Mouse (Mus musculus) bone marrow macrophage, adult 2 months (primary cell): Measurements from ENCODE around the gene Edf1.

Experiments used
- CTCF ChIP-seq: IDR thresholded peaks from 2 replicates; pipeline ENCODE4 v1.5.1; 2012; ENCODE audit warnings: low read depth, mild to moderate bottlenecking, low read length, moderate library complexity
- POLR2A ChIP-seq: IDR thresholded peaks from 2 replicates; pipeline ENCODE4 v1.6.1; 2012; ENCODE audit warnings: mild to moderate bottlenecking, low read depth, low read length, borderline replicate concordance

DNA sequence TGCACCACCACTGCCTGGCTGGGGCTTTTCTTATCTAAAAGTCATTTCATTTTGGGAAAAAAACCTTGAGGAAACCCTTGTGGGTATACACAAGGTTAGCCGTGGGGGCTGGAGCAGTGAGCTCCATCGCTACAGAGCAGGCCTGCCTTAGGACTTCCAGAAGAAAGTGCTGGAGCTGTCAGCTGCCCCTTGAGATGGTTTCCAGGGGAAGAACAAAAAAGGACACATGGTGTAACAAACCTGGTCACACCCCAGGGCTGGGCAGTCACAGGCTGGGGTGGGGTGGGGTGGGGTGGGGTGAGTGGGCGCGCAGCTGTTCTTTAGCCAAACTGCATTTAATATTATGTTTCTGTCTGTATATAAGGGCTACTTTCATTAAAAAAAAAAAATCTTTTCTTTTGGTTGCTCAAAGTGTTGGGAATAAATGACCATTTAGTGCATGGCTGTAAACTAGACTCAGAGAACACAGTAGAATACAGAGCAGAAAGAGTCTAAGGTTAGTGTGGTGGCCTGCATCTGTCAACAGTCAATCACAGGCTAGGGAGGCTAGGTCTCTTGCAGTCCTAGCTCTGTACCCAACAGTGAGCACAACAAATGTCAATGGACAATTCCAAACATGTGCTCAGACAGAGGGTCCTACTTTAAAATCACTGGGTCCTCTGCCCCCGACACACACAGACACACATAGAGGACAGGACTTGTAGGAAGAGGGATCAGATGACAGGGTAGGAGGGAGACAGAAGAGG is 39.3 kb downstream of the Edf1 start:
- TF ChIP-seq POLR2A (no peak), CTCF (no peak)
